Mouse (Mus musculus) midbrain, embryonic 12.5 days (tissue): ENCODE results near the gene Eml5. TPM values are rescaled to one million over a fixed set of nuclear protein-coding genes. Genes with fewer than 3 reads are reported as not detected.

ENCODE experiments used
- ATAC-seq: fragments of 200-750 bp; cut with Nextera tagmentation; 2 replicates; pipeline ENCODE4 v1.8.0; 2017; ENCODE audit warnings: low read depth, moderate TSS enrichment, moderate library complexity; ENCODE audit not compliant: low FRiP score
- H3K27ac ChIP-seq: fragments of 300-500 bp; sonication (generic); replicated peaks from 2 replicates; pipeline ENCODE4 v1.5.1; 2016; ENCODE audit warnings: mild to moderate bottlenecking
- H3K27me3 ChIP-seq: fragments of 300-500 bp; sonication (generic); 2 replicates; pipeline ENCODE4 v1.6.1; 2016; ENCODE audit warnings: mild to moderate bottlenecking
- H3K36me3 ChIP-seq: fragments of 300-500 bp; sonication (generic); 2 replicates; pipeline ENCODE4 v1.6.1; 2016
- H3K4me1 ChIP-seq: fragments of 300-500 bp; sonication (generic); 2 replicates; pipeline ENCODE4 v1.6.1; 2016
- H3K4me2 ChIP-seq: fragments of 300-500 bp; sonication (generic); replicated peaks from 2 replicates; pipeline ENCODE4 v1.6.1; 2016; ENCODE audit warnings: mild to moderate bottlenecking, moderate library complexity
- H3K4me3 ChIP-seq: fragments of 300-500 bp; sonication (generic); 2 replicates; pipeline ENCODE4 v1.5.1; 2016; ENCODE audit warnings: mild to moderate bottlenecking
- H3K9ac ChIP-seq: fragments of 300-500 bp; sonication (generic); replicated peaks from 2 replicates; pipeline ENCODE4 v1.6.1; 2016; ENCODE audit warnings: mild to moderate bottlenecking, moderate library complexity
- H3K9me3 ChIP-seq: fragments of 300-500 bp; sonication (generic); 2 replicates; pipeline ENCODE4 v1.6.1; 2016; ENCODE audit warnings: mild to moderate bottlenecking
- WGBS: fragments of 180-500 bp; shearing (Covaris S2); methylation state at CpG from one replicate; pipeline ENCODE4 v1.1.7; 2016; 5-methylcytosine and 5-hydroxymethylcytosine counted together
- polyA plus RNA-seq: library from polyadenylated mRNA; unstranded; fragments of >200 nt; fragmentation: Nextera tagmentation; extraction: Ambion mirVana; gene quantifications from 2 replicates; pipeline ENCODE4 v1.2.1, GENCODE M21; 2016

Gene Eml5
- polyA plus RNA-seq, 1 experiment from 2014 or later = 36.0 TPM

DNA sequence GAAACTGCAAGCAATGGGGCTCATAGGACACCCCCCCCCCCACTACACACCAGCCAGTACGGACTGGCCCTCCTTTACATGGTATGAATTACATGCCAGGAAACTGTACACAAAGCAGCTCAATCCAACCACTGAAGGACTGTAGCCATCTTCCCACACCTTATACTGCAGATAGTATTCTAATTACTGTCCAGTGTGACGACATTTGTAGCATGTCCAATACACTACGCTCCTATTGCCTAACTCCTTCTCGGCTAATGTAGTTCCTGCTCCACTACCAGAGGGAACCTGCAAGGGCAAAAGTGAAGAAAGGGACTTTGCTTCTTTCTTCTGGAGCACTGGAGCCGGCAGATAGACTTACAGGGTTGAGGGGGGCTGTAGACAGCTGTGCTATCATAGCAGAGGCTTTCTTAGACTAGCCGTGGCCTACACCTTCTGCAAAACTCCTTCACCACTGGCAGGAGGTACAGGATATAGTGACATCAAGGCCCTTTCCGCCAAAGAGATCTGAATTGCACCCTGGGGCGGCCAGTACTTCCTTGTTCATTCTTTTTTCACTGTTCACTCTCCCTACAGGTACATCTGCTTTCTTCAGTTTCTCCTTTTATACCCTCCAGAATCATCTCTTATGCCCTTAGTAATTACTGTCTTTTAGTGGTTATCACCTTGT is 68.2 kb downstream of the Eml5 start:
- no peak for ATAC-seq
- Histone ChIP-seq H3K4me2 (no peak overlapping the region), H3K9me3 (no peaks in the 10 kb centered on the region), H3K4me1 (no peaks in the 10 kb centered on the region), H3K27me3 (no peaks in the 10 kb centered on the region), H3K27ac (no peak overlapping the region), H3K9ac (no peak overlapping the region), H3K4me3 (no peak overlapping the region), H3K36me3 (peaks cover 48% of the 10 kb centered on the region)
- WGBS = 92% methylated on average over 8 of the region's 8 CpGs

DNA sequence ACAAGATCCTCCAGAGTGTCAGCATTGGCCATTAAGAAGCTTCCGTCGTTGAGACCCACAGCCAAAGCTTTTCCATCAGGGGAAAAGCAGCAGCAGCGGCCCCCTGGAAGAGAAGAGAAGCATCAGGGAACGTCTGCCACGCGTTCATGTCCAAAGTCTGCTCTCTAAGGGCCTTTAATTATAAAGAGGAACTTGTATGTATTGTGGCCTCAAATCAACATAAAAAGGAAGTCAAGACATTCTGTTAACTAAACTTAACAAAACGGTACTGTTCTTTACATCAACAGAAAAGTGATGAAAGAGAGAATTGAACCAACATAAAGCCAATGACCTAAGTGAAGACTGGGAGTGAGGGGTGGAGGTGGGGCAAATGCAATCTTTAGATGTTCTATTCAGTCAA is 70.2 kb downstream of the Eml5 start:
- Histone ChIP-seq H3K9ac (no peak overlapping the region), H3K9me3 (no peaks in the 10 kb centered on the region), H3K4me1 (no peaks in the 10 kb centered on the region), H3K27me3 (no peaks in the 10 kb centered on the region), H3K27ac (no peak overlapping the region), H3K4me2 (no peak overlapping the region), H3K36me3 (peaks cover 45% of the 10 kb centered on the region), H3K4me3 (no peak overlapping the region)
- WGBS = 94% methylated on average over 7 of the region's 7 CpGs
- ATAC-seq = no peak

DNA sequence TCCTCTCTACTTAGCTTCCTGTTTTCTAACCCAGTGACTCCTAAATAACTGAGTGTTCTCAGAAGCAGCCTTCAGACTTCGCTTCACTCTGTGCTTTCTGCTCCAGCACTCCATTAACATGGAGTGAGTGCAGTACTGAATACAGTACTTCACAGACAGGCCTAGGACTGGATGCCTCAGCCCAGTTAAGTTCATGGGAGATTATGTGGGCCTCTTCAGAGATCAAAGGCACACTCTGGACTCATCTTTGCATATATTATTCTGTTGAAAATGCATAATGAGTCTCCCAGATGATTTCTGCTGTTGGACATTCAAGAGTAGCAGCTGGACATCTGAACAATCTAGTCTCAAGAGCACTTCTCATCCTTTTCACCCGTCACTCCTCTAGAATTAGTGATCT is 80.5 kb downstream of the Eml5 start:
- Histone ChIP-seq H3K27me3 (no peaks in the 10 kb centered on the region), H3K4me1 (peaks cover 5% of the 10 kb centered on the region), H3K36me3 (peaks cover 31% of the 10 kb centered on the region), H3K27ac (peak overlapping the region; percentile 66), H3K4me3 (no peak overlapping the region), H3K9me3 (no peaks in the 10 kb centered on the region), H3K4me2 (no peak overlapping the region), H3K9ac (no peak overlapping the region)
- peak; percentile 90 for ATAC-seq
- 55% methylated on average over 2 of the region's 2 CpGs for WGBS

DNA sequence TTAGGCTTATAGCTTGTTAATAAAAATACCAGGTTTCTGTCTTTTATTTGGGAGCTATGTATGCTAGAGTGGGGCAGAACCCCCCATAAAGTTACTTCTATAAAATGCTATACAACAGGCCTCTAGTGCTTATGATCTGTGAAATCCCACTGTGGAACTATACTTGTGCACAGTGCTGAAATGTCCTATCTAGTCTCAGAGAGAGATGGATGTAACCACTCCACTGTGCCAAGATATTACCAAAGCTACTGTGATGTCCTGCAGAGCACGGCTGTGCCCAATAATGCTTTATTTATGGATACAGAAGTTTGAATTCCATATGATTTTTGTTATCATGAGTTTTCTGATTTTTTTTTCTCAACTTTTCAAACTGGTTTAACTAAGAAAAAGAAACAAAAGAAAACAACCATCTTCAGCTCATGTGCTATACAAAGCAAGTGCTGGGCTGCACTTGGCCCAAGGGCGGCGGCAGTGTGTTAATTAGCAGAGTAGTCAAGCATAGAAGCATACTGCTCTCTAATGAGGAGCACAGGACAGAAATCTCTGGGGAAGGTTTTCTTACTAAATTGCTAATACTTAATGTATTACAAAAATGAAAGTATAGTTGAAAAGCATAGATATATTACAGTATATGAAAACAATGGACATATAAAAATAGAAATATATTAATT is 97.1 kb downstream of the Eml5 start:
- WGBS = 86% methylated on average over 3 of the region's 3 CpGs
- ATAC-seq = no peak
- H3K9ac ChIP-seq = no peak overlapping the region
- H3K27ac ChIP-seq = no peak overlapping the region
- H3K9me3 ChIP-seq = no peaks in the 10 kb centered on the region
- peaks cover 50% of the 10 kb centered on the region for H3K36me3 ChIP-seq
- no peak overlapping the region for H3K4me3 ChIP-seq
- no peaks in the 10 kb centered on the region for H3K4me1 ChIP-seq
- no peaks in the 10 kb centered on the region for H3K27me3 ChIP-seq
- no peak overlapping the region for H3K4me2 ChIP-seq

DNA sequence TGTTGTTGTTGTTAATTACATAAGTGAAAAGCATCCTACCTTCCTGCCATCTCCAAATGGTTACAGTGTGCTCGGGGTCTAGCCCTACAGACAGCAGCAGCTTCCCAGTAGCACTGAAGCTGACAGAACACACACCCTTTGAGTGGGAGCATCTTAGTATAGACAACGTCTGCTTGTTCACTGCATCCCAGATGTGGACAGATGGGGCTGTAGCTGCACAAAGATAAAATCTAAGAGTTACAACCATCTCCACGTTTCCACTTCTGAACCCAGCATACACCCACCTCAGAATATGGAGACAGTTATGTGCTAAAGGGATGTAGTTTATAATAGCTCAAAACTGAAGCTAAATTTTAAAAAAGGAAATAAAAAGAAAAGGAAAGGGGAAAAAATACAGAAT is 99.0 kb downstream of the Eml5 start:
- H3K36me3 ChIP-seq = peaks cover 54% of the 10 kb centered on the region
- 89% methylated on average over 3 of the region's 3 CpGs for WGBS
- ATAC-seq = no peak
- no peak overlapping the region for H3K27ac ChIP-seq
- no peak overlapping the region for H3K4me3 ChIP-seq
- H3K4me1 ChIP-seq = no peaks in the 10 kb centered on the region
- no peaks in the 10 kb centered on the region for H3K9me3 ChIP-seq
- no peak overlapping the region for H3K4me2 ChIP-seq
- H3K9ac ChIP-seq = no peak overlapping the region
- no peaks in the 10 kb centered on the region for H3K27me3 ChIP-seq

DNA sequence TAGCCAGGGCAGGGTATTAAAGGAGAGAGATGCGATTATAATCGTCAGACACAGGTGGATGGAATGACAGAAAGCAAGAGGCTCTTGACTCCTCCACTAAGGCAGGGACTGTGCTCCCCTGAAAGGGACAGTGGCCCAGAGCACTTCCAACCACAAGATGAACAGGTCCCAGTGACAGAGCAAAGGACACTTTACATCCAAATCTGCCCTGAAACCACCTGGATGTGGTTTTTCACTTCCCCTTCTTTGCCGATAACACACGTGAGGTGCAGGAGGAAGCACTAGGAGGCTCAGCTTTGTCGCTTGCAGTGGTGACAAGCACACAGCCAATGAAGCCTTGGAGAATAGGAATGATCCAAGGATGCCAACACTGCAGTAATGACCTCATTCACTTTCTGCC is 101.0 kb downstream of the Eml5 start:
- Histone ChIP-seq H3K4me2 (no peak overlapping the region), H3K4me3 (no peak overlapping the region), H3K27ac (no peak overlapping the region), H3K4me1 (no peaks in the 10 kb centered on the region), H3K36me3 (peaks cover 60% of the 10 kb centered on the region), H3K9me3 (no peaks in the 10 kb centered on the region), H3K27me3 (no peaks in the 10 kb centered on the region), H3K9ac (no peak overlapping the region)
- 85% methylated on average over 5 of the region's 5 CpGs for WGBS
- ATAC-seq = no peak

DNA sequence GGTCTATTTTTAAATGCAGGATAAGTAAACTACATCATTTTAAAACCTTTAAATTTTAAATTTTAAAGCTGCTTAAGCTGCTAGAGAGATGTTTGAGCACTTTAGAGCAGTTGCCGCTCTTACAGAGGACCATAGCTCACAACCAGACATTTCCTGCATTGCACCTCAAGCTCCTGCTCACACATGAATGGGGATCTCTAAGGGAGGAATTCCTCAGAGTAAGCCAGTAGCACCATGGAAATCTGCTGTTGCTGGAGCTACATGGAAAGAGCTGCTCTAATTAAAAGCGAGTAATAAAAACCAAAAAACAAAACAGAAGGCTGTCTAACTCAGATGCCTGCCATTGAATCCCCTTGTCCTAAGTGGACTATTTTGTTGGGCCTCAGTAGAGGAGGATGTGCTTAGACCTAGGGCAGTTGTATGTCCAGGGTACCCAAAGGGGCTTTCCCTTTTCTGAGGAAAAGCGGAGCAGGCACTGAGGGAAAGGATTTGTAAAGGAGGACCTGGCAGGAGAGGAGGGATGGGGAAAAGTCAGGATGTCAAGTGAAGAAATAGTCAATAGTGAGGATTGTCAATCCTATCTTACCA is 105.5 kb downstream of the Eml5 start:
- no peak for ATAC-seq
- no peak overlapping the region for H3K4me2 ChIP-seq
- no peaks in the 10 kb centered on the region for H3K27me3 ChIP-seq
- H3K4me1 ChIP-seq = 0 out of 2 replicates have a peak, but pooled peaks cover 5% of the 10 kb centered on the region
- H3K27ac ChIP-seq = no peak overlapping the region
- no peaks in the 10 kb centered on the region for H3K9me3 ChIP-seq
- no peak overlapping the region for H3K4me3 ChIP-seq
- H3K9ac ChIP-seq = no peak overlapping the region
- 91% methylated on average over 3 of the region's 3 CpGs for WGBS
- H3K36me3 ChIP-seq = peaks cover 89% of the 10 kb centered on the region

DNA sequence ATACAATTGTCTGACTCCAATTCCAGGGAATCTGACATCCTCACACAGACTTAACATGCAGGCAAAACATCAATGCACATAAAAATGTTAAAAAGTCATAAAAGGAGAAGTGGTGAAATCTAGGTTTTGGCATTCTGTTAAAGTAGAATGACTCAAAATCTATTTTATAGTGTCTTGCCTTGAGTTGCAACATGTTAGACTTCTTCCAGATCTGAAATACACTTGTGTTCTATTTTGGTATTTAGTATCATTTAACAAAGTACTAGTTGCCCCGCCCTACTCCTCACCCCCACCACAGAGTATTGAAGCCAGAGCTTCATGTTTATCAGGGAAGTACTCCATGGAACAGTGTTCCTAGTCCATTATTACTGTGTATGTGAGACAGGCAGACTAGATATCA is 117.0 kb downstream of the Eml5 start:
- Histone ChIP-seq H3K36me3 (peaks cover 75% of the 10 kb centered on the region), H3K4me1 (no peaks in the 10 kb centered on the region), H3K4me2 (no peak overlapping the region), H3K27me3 (no peaks in the 10 kb centered on the region), H3K27ac (no peak overlapping the region), H3K4me3 (no peak overlapping the region), H3K9ac (no peak overlapping the region), H3K9me3 (no peaks in the 10 kb centered on the region)
- ATAC-seq = no peak
- WGBS = 98% methylated on average over 1 of the region's 1 CpGs

DNA sequence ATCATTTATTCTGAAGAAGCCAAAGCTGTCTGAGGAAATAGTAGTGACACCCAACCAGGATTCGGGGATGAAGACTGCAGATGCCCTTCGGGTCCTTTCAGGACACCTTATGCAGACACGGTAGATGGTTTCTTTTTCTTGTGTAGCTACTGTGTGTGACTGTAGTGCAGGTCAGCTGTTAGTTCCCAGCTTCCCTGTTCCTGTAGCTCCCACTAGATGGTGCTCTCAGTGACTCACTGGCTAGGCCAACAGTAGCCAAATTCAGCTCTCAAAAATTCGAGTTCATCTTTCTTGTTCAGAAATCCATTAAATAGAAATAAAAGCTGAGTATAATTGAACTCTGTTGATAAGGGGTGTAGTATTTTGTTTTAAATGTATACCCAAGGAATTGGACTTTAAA is 122.1 kb downstream of the Eml5 start:
- Histone ChIP-seq H3K27ac (no peak overlapping the region), H3K9me3 (no peaks in the 10 kb centered on the region), H3K4me1 (no peaks in the 10 kb centered on the region), H3K4me3 (no peak overlapping the region), H3K9ac (no peak overlapping the region), H3K36me3 (peaks cover 81% of the 10 kb centered on the region), H3K4me2 (no peak overlapping the region), H3K27me3 (no peaks in the 10 kb centered on the region)
- ATAC-seq = no peak
- 78% methylated on average over 4 of the region's 4 CpGs for WGBS

DNA sequence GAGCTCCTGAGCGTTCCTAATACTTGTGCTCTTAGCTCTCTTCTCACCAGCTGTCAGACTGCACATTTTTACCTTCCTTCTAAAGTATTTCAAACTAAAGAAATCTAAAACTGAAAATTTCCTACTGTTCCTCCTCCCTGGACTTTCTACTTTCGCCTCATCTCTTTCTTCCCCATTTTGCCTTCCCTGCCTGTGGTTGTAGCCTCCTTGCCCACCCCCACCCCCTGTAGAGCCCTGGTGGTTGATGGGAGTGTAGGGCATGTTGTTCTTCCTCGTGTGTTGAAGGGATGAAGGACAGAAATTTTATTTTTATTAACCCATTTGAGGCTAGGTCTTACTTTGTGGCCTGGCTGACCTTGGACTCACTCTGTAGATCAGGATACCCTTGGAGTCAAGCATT is 123.8 kb downstream of the Eml5 start:
- Histone ChIP-seq H3K27ac (no peak overlapping the region), H3K4me1 (no peaks in the 10 kb centered on the region), H3K27me3 (no peaks in the 10 kb centered on the region), H3K9ac (no peak overlapping the region), H3K36me3 (peaks cover 78% of the 10 kb centered on the region), H3K9me3 (no peaks in the 10 kb centered on the region), H3K4me2 (no peak overlapping the region), H3K4me3 (no peak overlapping the region)
- 87% methylated on average over 3 of the region's 3 CpGs for WGBS
- ATAC-seq = no peak

DNA sequence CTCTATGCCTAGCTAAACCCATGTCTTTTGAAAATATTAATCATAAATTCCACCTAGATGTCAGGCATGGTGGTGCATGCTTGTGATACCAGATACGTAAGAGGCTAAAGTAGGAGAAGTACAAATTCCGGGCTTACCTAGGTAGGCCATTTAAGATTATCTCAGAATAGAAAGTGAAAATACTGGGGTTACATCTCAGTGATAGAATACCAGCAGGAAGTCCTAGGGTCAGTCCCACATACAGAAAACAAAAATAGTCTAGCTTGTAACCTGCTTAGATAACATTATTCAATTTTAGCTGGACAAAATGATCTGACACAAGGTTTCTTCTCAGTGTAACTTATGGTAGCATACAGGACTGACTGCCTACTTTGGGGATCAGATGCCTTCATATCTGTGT is 135.0 kb downstream of the Eml5 start:
- Histone ChIP-seq H3K4me3 (no peak overlapping the region), H3K4me1 (no peaks in the 10 kb centered on the region), H3K4me2 (no peak overlapping the region), H3K9me3 (no peaks in the 10 kb centered on the region), H3K9ac (no peak overlapping the region), H3K36me3 (peaks cover 85% of the 10 kb centered on the region), H3K27me3 (no peaks in the 10 kb centered on the region), H3K27ac (no peak overlapping the region)
- WGBS = 99% methylated on average over 2 of the region's 2 CpGs
- no peak for ATAC-seq

DNA sequence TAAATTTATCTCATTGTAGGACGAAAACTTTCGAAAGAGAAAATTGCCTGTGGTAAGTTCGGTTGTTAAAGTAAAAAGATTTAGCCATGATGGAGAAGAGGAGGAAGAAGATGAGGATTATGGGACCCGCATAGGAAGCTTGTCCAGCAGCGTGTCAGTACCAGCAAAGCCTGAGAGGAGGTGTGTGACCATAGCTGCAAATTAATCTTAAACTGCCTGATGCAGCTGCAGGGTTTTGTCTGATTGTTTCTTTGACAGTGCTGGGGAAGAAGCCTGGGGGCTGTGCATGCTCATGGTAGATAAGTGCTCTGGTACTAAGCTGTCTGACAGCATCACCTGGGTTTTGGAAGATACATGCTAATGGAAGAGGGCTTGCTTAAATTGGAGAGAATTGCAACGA is 141.6 kb downstream of the Eml5 start:
- H3K4me3 ChIP-seq = no peak overlapping the region
- no peaks in the 10 kb centered on the region for H3K4me1 ChIP-seq
- H3K4me2 ChIP-seq = no peak overlapping the region
- H3K9ac ChIP-seq = no peak overlapping the region
- H3K27me3 ChIP-seq = no peaks in the 10 kb centered on the region
- H3K9me3 ChIP-seq = no peaks in the 10 kb centered on the region
- ATAC-seq = no peak
- H3K36me3 ChIP-seq = peaks cover 86% of the 10 kb centered on the region
- H3K27ac ChIP-seq = no peak overlapping the region
- 89% methylated on average over 6 of the region's 6 CpGs for WGBS
